Mouse (Mus musculus): ENCODE measurements around the gene Zfp579. TPM values are rescaled to one million over a fixed set of nuclear protein-coding genes. Genes with fewer than 3 reads are reported as not detected.
A peak's percentile ranks its signal among the peaks of the same experiment; 100 is the strongest.

The Zfp579 gene
- polyA plus RNA-seq, 1 experiment = 16.3 TPM

- H3ac ChIP-seq (ENCODE audit: control insufficient read depth, insufficient read length) = peak overlapping the region; percentile 25
- TF ChIP-seq MYOG (IDR thresholded peaks at IDR 0.05; ENCODE audit: control insufficient read depth in 1 of 3, insufficient read depth in 1 of 3, insufficient read length in 2 of 3, low read depth in 2 of 3) (no peak), E2F4 (IDR thresholded peaks at IDR 0.05; ENCODE audit: insufficient read depth) (no peak), POLR2AphosphoS2 (IDR thresholded peaks at IDR 0.05; ENCODE audit: insufficient read length, low read depth) (no peak), TCF12 (IDR thresholded peaks at IDR 0.05; ENCODE audit: insufficient read depth, poor library complexity, severe bottlenecking) (no peak), MAX (IDR thresholded peaks at IDR 0.05; ENCODE audit: low read depth) (no peak), MYOD1 (IDR thresholded peaks at IDR 0.05; ENCODE audit: control insufficient read depth in 1 of 3, insufficient read length in 2 of 3, low read depth in 2 of 3) (no peak), REST (IDR thresholded peaks at IDR 0.05; ENCODE audit: insufficient read depth, insufficient read length) (no peak), TCF3 (IDR thresholded peaks at IDR 0.05; ENCODE audit: insufficient read length, low read depth) (no peak), CEBPB (IDR thresholded peaks at IDR 0.05; ENCODE audit: insufficient read depth, poor library complexity, severe bottlenecking) (no peak), SRF (IDR thresholded peaks at IDR 0.05; ENCODE audit: control insufficient read depth, insufficient read length, low read depth) (no peak), POLR2A (IDR thresholded peaks at IDR 0.05; ENCODE audit: insufficient read length, low read depth) (no peak)
- peak overlapping the region; percentile 93 for H3K4me2 ChIP-seq (ENCODE audit: low read depth)
- H3K27me3 ChIP-seq (ENCODE audit: control insufficient read depth, insufficient read depth, insufficient read length) = no peaks in the 10 kb centered on the region
- peaks cover 4% of the 10 kb centered on the region for H3K36me3 ChIP-seq (ENCODE audit: control insufficient read depth, insufficient read depth)
- H3K4me3 ChIP-seq = peak overlapping the region; percentile 67
- H3K79me2 ChIP-seq (ENCODE audit: control insufficient read depth, insufficient read depth) = no peaks in the 10 kb centered on the region
Measured at GRCm38 (mm10) chr7:4995268-4996002, 523 bp downstream of the Zfp579 start.

GRCm38 (mm10) chr7:4993999-4994788, 1.8 kb downstream of the Zfp579 start:
- Histone ChIP-seq H3K36me3 (ENCODE audit: control insufficient read depth, insufficient read depth) (peaks cover 4% of the 10 kb centered on the region), H3ac (ENCODE audit: control insufficient read depth, insufficient read length) (no peak overlapping the region), H3K27me3 (ENCODE audit: control insufficient read depth, insufficient read depth, insufficient read length) (no peaks in the 10 kb centered on the region), H3K4me2 (ENCODE audit: low read depth) (no peak overlapping the region), H3K4me3 (no peak overlapping the region), H3K79me2 (ENCODE audit: control insufficient read depth, insufficient read depth) (no peaks in the 10 kb centered on the region)
- no peak for TF ChIP-seq SRF (IDR thresholded peaks at IDR 0.05; ENCODE audit: control insufficient read depth, insufficient read length, low read depth)
- TF ChIP-seq MAX (IDR thresholded peaks at IDR 0.05; ENCODE audit: low read depth) = no peak
- TF ChIP-seq USF1 (IDR thresholded peaks at IDR 0.05; ENCODE audit: low read depth) = no peak
- TF ChIP-seq POLR2A (IDR thresholded peaks at IDR 0.05; ENCODE audit: insufficient read length, low read depth) = no peak
- no peak for TF ChIP-seq REST (IDR thresholded peaks at IDR 0.05; ENCODE audit: insufficient read depth, insufficient read length)

- TF ChIP-seq REST (IDR thresholded peaks at IDR 0.05; ENCODE audit: insufficient read depth, insufficient read length) = no peak
- no peak for TF ChIP-seq TCF3 (IDR thresholded peaks at IDR 0.05; ENCODE audit: insufficient read length, low read depth)
- TF ChIP-seq MYOG (IDR thresholded peaks at IDR 0.05; ENCODE audit: control insufficient read depth in 1 of 3, insufficient read depth in 1 of 3, insufficient read length in 2 of 3, low read depth in 2 of 3) = no peak
- TF ChIP-seq USF1 (IDR thresholded peaks at IDR 0.05; ENCODE audit: low read depth) = no peak
- TF ChIP-seq SRF (IDR thresholded peaks at IDR 0.05; ENCODE audit: control insufficient read depth, insufficient read length, low read depth) = no peak
- no peak for TF ChIP-seq MYOD1 (IDR thresholded peaks at IDR 0.05; ENCODE audit: control insufficient read depth in 1 of 3, insufficient read length in 2 of 3, low read depth in 2 of 3)
- TF ChIP-seq MAX (IDR thresholded peaks at IDR 0.05; ENCODE audit: low read depth) = no peak
- TF ChIP-seq E2F4 (IDR thresholded peaks at IDR 0.05; ENCODE audit: insufficient read depth) = no peak
- Histone ChIP-seq H3ac (ENCODE audit: control insufficient read depth, insufficient read length) (no peak overlapping the region), H3K27me3 (ENCODE audit: control insufficient read depth, insufficient read depth, insufficient read length) (no peaks in the 10 kb centered on the region), H3K4me2 (ENCODE audit: low read depth) (no peak overlapping the region), H3K79me2 (ENCODE audit: control insufficient read depth, insufficient read depth) (no peaks in the 10 kb centered on the region), H3K36me3 (ENCODE audit: control insufficient read depth, insufficient read depth) (peaks cover 4% of the 10 kb centered on the region), H3K4me3 (no peak overlapping the region)
Measured at GRCm38 (mm10) chr7:4993347-4993998, 2.5 kb downstream of the Zfp579 start.

- TF ChIP-seq MYOD1 (IDR thresholded peaks at IDR 0.05; ENCODE audit: control insufficient read depth in 1 of 3, insufficient read length in 2 of 3, low read depth in 2 of 3) (no peak), TCF3 (IDR thresholded peaks at IDR 0.05; ENCODE audit: insufficient read length, low read depth) (no peak), POLR2AphosphoS2 (IDR thresholded peaks at IDR 0.05; ENCODE audit: insufficient read length, low read depth) (no peak), E2F4 (IDR thresholded peaks at IDR 0.05; ENCODE audit: insufficient read depth) (no peak), POLR2A (IDR thresholded peaks at IDR 0.05; ENCODE audit: insufficient read length, low read depth) (no peak), MAX (IDR thresholded peaks at IDR 0.05; ENCODE audit: low read depth) (no peak), REST (IDR thresholded peaks at IDR 0.05; ENCODE audit: insufficient read depth, insufficient read length) (no peak), CEBPB (IDR thresholded peaks at IDR 0.05; ENCODE audit: insufficient read depth, poor library complexity, severe bottlenecking) (no peak), MYOG (IDR thresholded peaks at IDR 0.05; ENCODE audit: control insufficient read depth in 1 of 3, insufficient read depth in 1 of 3, insufficient read length in 2 of 3, low read depth in 2 of 3) (no peak), SRF (IDR thresholded peaks at IDR 0.05; ENCODE audit: control insufficient read depth, insufficient read length, low read depth) (no peak)
- no peak overlapping the region for H3K4me2 ChIP-seq (ENCODE audit: low read depth)
- no peaks in the 10 kb centered on the region for H3K79me2 ChIP-seq (ENCODE audit: control insufficient read depth, insufficient read depth)
- H3ac ChIP-seq (ENCODE audit: control insufficient read depth, insufficient read length) = no peak overlapping the region
- H3K36me3 ChIP-seq (ENCODE audit: control insufficient read depth, insufficient read depth) = peaks cover 4% of the 10 kb centered on the region
- H3K4me3 ChIP-seq = no peak overlapping the region
- peaks cover 6% of the 10 kb centered on the region for H3K27me3 ChIP-seq (ENCODE audit: control insufficient read depth, insufficient read depth, insufficient read length)
Measured at GRCm38 (mm10) chr7:4988250-4988649, 7.7 kb downstream of the Zfp579 start.
